Mouse (Mus musculus) ovary, postnatal 36 days (tissue): ENCODE measurements around the gene Naga.

Experiments used
- DNase-seq: peaks from one replicate; pipeline ENCODE4 v3.0.0; 2022; ENCODE audit warnings: low spot score, mixed read lengths

Naga gene

DNA sequence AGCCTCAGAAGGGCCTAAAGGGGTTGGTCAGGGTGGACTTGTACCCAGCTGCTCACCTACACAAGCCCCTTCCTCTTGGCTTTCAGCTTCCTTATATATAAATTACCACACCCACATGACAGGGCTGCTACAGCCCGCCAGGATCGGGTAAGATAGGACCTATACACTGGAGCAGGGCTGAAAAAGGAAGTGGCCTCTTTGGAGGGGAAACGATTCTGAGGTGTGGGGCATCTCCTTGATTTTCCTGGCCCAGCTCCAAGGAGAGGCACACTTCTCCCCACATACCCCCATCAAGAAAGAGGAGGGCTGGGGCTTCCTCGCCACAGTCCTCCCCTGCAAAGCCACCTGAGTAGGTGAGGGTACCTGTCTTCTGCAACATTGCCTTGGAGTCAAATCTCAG, 850 bp downstream of the Naga start:
- DNase-seq = no peak

DNA sequence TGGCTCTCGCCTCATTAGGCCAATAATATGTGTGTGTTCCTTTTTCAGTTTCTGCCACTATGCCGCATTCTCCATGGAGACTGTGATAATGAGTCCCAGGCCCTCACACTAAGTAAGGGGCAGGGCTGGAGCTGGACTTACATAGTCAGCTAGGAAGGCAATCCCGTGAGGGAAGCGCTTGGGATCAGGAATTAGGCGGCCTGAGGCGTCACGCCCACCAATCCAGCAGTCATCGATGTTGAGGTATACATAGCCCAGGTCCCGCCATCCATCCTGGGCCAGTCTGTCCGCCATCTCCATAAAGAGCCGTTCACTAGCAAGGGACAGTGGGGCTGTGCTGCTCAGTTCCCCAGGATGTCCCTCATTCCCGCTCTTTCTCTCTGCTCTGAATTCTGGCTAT, 2.1 kb downstream of the Naga start:
- no peak for DNase-seq

DNA sequence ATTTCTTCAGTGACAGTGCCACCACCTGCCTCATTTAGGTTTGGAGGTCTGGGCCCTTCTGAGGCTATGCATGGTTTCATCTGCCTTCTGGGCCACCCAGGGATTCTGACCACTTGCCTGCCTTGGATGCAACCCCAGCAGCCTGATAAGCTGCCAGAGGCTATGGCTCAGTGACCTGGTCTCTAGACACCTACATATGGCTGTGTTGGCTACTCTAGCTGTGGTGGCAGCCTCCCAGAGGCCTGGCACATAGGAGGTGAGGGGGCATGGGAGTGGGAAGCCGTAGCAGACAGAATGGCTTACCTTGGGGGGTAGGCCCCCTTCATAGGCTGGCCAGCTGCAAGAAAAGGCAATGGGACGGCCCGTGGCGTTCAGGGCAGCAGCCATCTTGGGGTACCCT, 3.5 kb downstream of the Naga start:
- no peak for DNase-seq

DNA sequence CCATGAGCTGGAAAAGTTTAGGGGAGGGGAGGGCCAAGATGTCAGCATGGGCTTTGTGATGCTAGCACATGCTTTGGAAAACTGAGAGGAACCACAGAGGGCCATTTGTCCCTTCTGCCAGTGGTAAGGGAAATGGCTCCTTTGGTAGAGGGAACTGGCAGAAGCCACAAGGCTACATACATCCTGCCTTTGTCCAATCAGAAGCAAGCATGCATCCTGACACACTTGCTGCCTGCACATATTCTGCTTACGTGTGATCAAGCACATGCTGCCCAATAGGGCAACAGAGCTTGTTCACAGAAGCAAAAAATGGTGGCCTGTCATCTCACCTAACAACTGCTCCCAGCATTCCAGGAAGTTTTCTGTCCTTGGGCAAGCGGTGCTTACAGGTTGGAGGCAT, 13.3 kb downstream of the Naga start:
- no peak for DNase-seq

DNA sequence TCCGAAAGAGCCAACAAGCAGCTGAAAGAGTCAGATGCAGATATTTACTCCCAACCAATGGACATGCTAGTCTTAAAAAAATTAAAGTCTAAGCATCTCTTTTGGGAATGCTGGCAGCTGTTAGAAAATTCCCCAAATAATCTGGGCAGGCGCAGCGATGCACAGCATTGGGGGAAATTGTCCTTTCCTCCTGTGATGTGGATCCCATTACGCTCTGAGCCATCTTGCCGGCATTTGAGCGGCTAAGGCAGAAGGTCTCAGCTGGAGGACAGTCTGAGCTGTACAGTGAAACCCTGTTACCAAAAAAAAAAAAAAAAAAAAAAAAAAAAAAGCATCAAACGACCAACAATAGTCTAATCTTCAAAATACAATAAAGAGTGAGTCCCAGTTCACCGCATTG, 16.5 kb downstream of the Naga start:
- no peak for DNase-seq

DNA sequence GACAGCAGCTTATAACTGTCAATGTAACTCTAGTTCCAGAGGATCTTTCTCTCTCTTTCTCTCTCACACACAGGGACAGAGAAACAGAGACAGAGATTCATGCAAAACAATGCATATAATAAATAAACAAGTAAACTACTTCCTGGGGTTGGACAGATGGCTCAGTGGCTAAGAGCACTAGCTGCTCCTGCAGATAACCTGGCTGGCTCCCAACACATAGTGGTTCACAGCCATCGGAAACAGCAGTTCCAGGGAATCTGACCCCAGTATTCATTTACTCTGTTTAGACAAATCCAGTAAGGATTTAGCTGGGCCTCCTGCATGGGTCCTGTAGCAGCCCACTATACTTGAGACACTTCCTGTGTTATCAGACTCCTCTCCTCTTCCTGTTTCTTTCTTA, 19.1 kb downstream of the Naga start:
- DNase-seq = no peak

DNA sequence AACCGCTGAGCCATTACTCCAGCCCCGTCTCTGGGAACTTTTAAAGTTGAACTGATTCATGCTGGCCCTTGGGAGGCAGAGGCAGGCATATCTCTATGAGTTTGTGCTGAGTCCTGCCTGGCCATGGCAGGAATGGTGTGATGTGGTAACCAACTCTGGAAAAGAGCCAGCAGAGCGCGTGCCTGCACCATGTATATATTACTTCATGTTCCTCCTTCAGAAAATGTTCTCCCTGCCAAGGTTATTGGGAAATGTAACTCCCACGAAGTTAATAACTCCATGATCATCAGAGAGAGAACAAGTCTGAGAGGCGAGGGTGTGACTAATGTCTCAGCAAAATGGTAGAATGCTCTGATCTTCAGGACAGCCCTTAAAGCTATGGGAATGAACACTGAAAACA, 20.9 kb downstream of the Naga start:
- no peak for DNase-seq

DNA sequence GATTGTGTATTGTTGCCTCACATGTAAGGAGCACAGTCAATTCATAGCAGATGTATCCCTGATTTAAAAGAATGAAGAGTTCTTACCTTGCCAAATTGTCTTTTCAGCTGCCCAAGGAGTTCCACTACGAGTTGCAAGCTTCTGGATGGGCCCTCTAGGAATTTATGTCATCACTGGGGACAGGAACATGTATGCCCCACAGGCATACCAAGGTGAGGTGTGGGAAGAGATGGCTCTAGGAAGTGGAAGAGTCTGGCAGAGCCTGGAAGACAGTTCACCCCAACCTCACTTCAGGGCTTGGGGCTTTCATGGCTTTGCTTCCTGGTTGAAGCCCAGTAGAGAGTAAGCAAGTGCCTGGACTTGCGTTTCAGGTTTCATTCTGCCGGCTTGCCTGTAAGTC, 30.3 kb downstream of the Naga start:
- no peak for DNase-seq

DNA sequence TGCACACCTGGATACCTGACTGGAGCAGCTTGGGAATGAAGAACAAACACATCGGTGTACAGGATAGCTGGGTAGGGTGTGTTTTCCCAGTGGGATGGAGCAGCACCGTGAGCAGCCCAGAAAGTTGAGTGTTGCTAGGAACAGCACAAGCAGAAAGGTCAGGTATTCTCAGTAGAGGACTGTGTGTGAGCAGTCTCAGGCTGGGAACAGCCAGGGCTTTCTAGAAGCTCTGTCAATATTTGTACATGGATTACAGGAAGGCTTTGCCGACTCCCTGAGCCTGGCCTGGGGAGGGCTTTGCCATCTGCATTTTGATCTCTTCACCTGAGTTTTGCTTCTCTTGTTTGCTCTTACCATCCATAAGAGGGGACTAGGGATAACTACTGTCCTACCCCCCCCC, 31.6 kb downstream of the Naga start:
- DNase-seq = no peak

DNA sequence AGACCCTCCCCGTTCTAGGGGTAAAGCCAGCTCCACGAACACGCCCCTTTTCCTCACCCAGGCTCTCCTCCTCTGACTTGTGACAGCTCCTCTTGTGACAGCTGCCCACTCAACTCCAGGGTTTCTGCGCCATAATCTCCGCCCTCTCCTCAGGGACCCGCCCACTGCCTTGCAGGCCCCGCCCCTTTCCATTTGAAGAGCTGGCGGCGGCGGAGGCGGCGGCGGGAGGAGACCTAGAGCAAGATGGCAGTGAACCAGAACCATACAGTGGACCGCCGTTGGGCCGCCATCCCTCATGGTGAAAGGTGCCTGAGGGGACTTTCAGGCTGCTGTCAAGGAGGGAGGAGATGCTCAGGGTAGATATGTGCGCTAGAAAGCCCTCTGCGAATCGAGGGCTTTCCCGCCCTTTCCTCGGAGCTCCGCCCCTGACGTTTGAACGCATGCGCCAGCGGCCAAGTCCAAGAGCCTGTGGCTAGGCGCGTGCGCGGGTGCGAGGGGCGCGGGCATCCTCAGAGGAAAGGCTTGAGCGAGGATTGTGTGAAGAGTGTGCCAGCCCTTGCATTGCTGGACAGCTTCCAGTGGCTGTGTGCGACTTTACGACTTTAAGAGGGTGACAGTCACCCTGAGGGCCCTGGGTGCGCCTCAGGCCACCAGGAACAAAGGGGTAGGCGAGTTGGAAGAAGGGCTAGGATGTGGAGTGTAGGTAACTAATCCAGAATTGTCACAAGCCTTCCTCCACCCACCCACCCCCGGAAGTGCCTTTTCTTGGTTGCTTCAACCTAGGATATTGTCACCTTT, 39.8 kb downstream of the Naga start, which contains the start of gene Wbp2nl:
Wbp2nl (plus strand) TSS at position 191 of the 798 bp plus-strand sequence.
- no peak for DNase-seq

DNA sequence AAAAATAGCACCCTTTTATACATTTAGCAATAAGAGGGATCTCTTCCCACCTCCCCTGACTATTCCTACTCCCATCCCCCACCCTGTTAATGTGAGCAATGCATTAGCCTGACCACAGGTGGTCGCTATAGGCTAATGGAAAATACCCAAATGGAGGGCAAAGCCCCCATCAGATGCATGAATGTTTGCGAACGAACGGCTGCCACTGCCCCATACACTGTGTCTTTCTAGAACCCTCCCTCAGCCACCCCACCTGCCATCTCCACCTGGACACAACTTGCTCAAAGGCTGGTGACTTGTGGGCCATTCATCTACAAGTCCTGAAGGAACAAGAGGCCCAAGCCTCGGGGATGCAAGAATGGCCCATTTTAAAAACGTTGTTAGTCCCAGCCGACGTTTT, 44.7 kb downstream of the Naga start:
- no peak for DNase-seq

DNA sequence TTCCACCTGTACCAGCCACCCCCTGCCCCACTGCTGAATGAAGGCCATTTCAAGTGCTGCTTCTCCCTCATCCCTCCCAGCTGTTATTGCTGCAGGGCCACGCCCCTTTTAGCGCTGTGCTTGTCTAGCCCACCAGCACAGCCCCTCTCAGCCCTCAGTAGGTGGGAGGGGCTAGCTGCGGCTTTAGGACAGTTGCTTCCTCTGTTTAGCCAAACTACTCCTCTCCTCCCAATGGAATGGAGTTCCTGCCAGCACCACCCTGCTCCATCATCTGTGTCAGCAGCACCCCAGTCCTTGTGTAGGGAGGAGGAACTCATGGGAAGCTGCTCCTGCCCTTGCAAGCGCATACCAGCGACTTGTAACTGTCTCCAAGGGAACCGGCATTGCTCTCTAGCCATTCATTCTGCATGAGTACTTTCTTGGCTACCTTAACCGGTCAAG, 45.4 kb downstream of the Naga start:
- no peak for DNase-seq

DNA sequence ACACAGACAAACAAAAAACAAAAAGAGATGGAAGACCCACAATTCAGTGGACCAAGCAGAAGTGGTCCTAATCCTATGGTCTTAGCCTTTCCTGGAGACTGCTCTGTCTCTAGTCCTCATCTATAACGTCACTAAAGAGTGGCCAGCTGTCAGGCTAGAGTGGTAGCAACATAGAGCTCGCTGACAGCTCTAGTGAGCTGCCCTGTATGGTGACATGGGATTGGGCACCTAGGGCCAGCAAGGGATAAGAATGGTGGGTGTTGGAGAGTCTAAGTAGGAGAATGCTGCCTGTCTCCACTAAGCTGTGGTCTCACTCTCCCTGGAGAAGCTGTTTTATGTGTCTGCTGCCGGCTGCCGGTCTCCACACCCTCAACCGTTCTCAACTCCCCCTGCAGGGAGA, 45.9 kb downstream of the Naga start:
- DNase-seq = no peak

DNA sequence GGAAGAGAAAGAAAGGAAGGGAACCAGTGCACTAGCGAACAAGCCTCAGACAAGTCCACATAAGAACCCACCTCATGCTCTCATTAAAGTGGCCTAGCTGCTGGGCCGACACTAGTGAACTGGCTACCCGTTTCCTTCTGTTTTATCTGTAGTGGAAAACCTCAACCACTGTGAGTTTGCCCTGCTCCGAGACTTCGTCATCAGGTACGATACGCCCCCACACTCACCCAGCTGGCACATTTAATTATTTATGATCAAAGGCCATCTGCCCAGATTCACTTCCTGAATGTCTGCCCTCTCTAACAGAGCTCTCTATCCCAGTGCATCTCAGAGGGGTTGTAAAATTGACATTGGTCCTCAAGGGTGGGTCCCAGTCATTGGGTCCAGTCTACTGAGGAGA, 48.5 kb downstream of the Naga start:
- DNase-seq = no peak

DNA sequence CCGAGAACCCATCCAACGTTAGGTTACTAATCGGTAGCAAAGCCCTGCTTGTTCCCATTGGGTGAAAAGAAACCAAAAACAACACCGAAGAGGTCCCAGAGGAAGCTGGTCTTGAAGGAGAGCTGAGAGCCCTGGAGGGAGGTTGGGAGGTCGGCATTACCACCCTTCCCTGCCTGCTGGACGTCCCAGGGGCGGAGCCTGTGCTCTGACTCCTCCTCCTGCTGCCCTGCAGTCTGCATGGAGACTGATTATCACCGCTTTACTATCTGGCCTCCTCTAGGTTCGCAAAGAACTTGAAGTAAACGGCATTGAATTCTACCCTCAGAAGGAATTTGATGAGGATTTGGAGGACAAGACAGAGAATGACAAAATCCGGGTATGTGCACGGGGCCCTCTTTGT, 52.6 kb downstream of the Naga start:
- no peak for DNase-seq

DNA sequence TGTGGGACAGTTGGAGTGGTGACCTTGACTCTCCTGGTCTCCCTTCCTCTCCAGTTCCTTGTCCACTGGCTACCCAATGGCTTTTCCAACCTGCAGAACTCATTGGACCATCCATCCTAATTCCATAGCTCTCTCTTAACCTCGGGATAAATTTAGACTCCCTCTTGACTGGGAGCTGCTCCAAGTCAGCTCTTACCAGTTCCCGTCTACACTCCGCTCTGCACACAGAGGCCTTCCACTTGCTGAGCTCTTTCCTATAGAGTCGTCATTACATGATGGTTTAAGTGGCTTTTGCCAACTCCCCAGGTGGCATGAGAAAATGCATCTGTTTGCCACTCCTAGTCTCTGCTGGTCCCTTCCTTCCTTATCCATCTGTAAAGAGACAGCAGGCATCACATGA, 58.1 kb downstream of the Naga start:
- DNase-seq = no peak
